Mouse (Mus musculus): ENCODE measurements around the gene Ttc7b. TPM values are rescaled to one million over a fixed set of nuclear protein-coding genes. Genes with fewer than 3 reads are reported as not detected.

Gene Ttc7b
- 14.2 and 14.5 TPM in 2 replicates for polyA plus RNA-seq (2012; rRNA removed; ENCODE audit: low replicate concordance)

DNA sequence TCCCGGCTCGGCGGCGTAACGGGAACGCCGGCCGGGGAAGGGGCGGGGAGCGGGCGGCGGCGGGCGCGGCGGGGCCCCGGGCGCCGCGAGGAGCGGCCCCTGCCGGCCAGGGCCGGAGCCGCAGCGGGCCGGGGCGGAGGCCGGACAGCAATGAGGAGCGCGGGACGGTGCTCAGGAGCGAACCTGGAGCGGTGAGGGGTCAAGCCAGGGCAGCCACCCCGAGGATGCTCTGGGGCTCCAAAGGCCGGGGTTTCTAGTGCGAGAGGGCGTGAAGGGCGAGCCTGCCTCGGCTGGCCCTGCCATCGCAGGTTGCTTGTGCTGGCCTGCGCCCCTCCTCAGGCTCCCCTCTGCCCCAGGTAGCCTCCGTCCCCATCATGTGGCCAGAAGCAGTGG is at the start of gene Ttc7b:
TSS of gene Ttc7b (minus strand) at position 33 of the 393 bp plus-strand sequence.

Other genes starting within 250 kb of the Ttc7b start
- gene Rps6ka5, start 206.2 kb upstream of the Ttc7b start, polyA plus RNA-seq (2012; rRNA removed; ENCODE audit: low replicate concordance): 0.57 and 0.90 TPM in 2 replicates

All from duodenum, adult 2 months (tissue).